Mouse (Mus musculus): ENCODE results near the gene Snx29.

- TF ChIP-seq EP300 (IDR thresholded peaks at IDR 0.05; ENCODE audit: insufficient read depth, low read depth, low read length) (no peak), CTCF (IDR thresholded peaks at IDR 0.05) (no peak), POLR2A (IDR thresholded peaks at IDR 0.05; ENCODE audit: insufficient read depth, low read depth, low read length) (no peak)
These were observed 368.0 kb downstream of the Snx29 start for GRCm38 (mm10) chr16:11690756-11691155.

Measured in heart, adult 2 months (tissue).